Mouse (Mus musculus): ENCODE data around the gene Erich2. TPM values are rescaled to one million over a fixed set of nuclear protein-coding genes. Genes with fewer than 3 reads are reported as not detected.
"Not testable (repeated sequence)": the region's sequence is repeated elsewhere in the genome, so short reads cannot be mapped to it uniquely, and the experiment has no call there.

Erich2 gene
- polyA plus RNA-seq (2015; fragmentation: Nextera tagmentation; extraction: Ambion mirVana): 3.1 and 5.2 TPM in 2 replicates

GRCm38 (mm10) chr2:70508496-70508895 lies at the start of gene Erich2:
Gene Erich2, plus strand, starts transcription at chr2:70508819.
- 15% methylated on average over 10 of the region's 10 CpGs for WGBS
- Histone ChIP-seq H3K36me3 (no peaks in the 10 kb centered on the region), H3K27ac (peak within 1 kb of the TSS; percentile 28; the same call in 1 of the 2 replicates), H3K4me2 (peak within 1 kb of the TSS; percentile 86), H3K9ac (peak within 1 kb of the TSS; percentile 71), H3K27me3 (peaks cover 30% of the 10 kb centered on the region), H3K4me3 (peak within 1 kb of the TSS; percentile 60), H3K4me1 (peaks cover 8% of the 10 kb centered on the region), H3K9me3 (0 out of 2 replicates have a peak, but pooled peaks cover 2% of the 10 kb centered on the region)
- ATAC-seq (ENCODE audit: insufficient number of reproducible peaks, insufficient read depth, low FRiP score, low TSS enrichment, low read depth): no peak

DNA sequence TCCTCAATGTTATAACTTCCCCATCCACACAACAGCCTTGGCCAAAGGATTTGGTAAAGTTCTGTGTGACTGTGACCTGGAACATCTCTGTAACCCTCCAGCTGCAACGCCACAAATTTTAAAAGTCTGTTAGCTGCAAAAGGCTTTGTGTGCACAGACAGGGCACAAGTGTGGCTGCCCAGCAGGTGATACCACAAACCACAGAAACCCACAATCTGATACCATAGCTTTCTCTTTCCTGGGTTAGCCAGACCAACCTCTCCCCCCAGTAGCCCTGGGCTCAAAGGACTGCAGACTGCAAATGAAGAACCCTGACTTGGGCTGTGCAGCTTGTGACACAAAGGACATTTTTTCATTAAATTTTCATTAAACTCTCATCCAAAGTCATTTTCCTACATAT lies 45.0 kb upstream of the Erich2 start:
- Histone ChIP-seq H3K9ac (no peak overlapping the region), H3K27me3 (peaks cover 8% of the 10 kb centered on the region), H3K27ac (no peak overlapping the region), H3K9me3 (no peaks in the 10 kb centered on the region), H3K36me3 (no peaks in the 10 kb centered on the region), H3K4me1 (no peaks in the 10 kb centered on the region), H3K4me2 (no peak overlapping the region), H3K4me3 (no peak overlapping the region)
- ATAC-seq (ENCODE audit: insufficient number of reproducible peaks, insufficient read depth, low FRiP score, low TSS enrichment, low read depth): no peak
- whole genome bisulfite sequencing: 88% methylated on average over 1 of the region's 1 CpGs

GRCm38 (mm10) chr2:70471136-70471535 lies 37.5 kb upstream of the Erich2 start:
- H3K4me1 ChIP-seq: peaks cover 43% of the 10 kb centered on the region
- H3K4me2 ChIP-seq: no peak overlapping the region
- H3K27me3 ChIP-seq: peaks cover 74% of the 10 kb centered on the region
- no peak overlapping the region for H3K27ac ChIP-seq
- no peak overlapping the region for H3K9ac ChIP-seq
- H3K4me3 ChIP-seq: no peak overlapping the region; the same call in 1 of the 2 replicates
- ATAC-seq (ENCODE audit: insufficient number of reproducible peaks, insufficient read depth, low FRiP score, low TSS enrichment, low read depth): no peak
- H3K9me3 ChIP-seq: no peaks in the 10 kb centered on the region
- no peaks in the 10 kb centered on the region for H3K36me3 ChIP-seq
- WGBS: 15% methylated on average over 5 of the region's 5 CpGs

DNA sequence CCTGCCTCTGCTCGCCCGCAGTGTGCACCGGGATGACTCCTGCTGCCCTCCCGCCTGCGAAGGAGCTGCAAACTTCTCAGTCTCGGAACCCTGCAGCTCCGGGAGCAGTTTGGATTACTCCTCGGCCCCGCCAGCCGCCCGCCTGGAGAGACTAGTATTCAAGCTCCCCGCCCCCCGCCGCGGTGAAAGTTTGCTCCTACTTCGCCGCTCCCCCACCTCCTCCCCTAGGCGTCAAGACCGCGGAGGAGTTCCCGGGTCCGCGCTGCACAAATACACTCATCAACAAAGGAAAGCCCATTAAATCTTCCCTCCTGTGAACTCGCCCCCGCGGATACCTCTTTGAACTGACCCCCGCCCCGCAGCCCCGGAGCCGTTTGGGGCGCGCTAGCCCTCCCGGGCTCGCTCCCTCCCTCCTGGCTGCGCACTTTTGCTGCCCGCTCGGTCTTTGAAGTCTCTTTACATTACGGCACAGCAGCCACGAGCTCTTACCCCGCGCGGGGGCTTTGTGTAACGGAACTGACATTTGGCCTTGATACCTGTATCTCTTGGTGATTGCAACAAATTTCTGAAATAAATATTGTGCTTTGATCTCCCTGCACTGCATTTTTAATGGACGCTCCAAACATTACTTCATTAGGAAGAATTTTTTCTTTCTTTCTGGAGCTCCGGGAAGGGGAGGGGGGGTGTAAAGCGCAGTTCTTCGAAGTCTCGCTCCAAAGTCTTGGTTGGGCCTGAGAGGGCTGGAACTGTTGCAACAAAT lies 36.6 kb upstream of the Erich2 start:
- H3K27ac ChIP-seq: no peak overlapping the region; the same call in 1 of the 2 replicates

GRCm38 (mm10) chr2:70497715-70498318 lies 10.8 kb upstream of the Erich2 start:
- Histone ChIP-seq H3K4me1 (no peaks in the 10 kb centered on the region), H3K9me3 (no peaks in the 10 kb centered on the region), H3K4me2 (no peak overlapping the region), H3K36me3 (no peaks in the 10 kb centered on the region), H3K4me3 (no peak overlapping the region), H3K9ac (no peak overlapping the region), H3K27me3 (peaks cover 33% of the 10 kb centered on the region), H3K27ac (no peak overlapping the region)
- 41% methylated on average over 13 of the region's 13 CpGs for WGBS
- no peak for ATAC-seq (ENCODE audit: insufficient number of reproducible peaks, insufficient read depth, low FRiP score, low TSS enrichment, low read depth)

More for the DNA sequence above, 36.6 kb upstream of the Erich2 start:
- peaks cover 52% of the 10 kb centered on the region for H3K4me1 ChIP-seq
- peak overlapping the region; percentile 52; the same call in 1 of the 2 replicates for H3K9ac ChIP-seq
- peak overlapping the region; percentile 46 for H3K4me3 ChIP-seq
- WGBS: under 1% methylated on average over 48 of the region's 48 CpGs
- no peaks in the 10 kb centered on the region for H3K36me3 ChIP-seq
- ATAC-seq (ENCODE audit: insufficient number of reproducible peaks, insufficient read depth, low FRiP score, low TSS enrichment, low read depth): no peak
- peaks cover 76% of the 10 kb centered on the region for H3K27me3 ChIP-seq
- H3K4me2 ChIP-seq: peak overlapping the region; percentile 81
- no peaks in the 10 kb centered on the region for H3K9me3 ChIP-seq

- Histone ChIP-seq H3K4me2 (no peak overlapping the region), H3K27me3 (peaks cover 39% of the 10 kb centered on the region), H3K36me3 (no peaks in the 10 kb centered on the region), H3K27ac (no peak overlapping the region), H3K4me3 (no peak overlapping the region), H3K9ac (no peak overlapping the region), H3K9me3 (no peaks in the 10 kb centered on the region), H3K4me1 (peaks cover 4% of the 10 kb centered on the region)
- WGBS: 81% methylated on average over 10 of the region's 10 CpGs
- ATAC-seq (ENCODE audit: insufficient number of reproducible peaks, insufficient read depth, low FRiP score, low TSS enrichment, low read depth): no peak
Observed at GRCm38 (mm10) chr2:70503436-70503835, 5.2 kb upstream of the Erich2 start.

- no peak for ATAC-seq (ENCODE audit: insufficient number of reproducible peaks, insufficient read depth, low FRiP score, low TSS enrichment, low read depth)
- Histone ChIP-seq H3K4me1 (peaks cover 8% of the 10 kb centered on the region), H3K4me3 (no peak overlapping the region), H3K36me3 (no peaks in the 10 kb centered on the region), H3K27me3 (peaks cover 34% of the 10 kb centered on the region), H3K4me2 (no peak overlapping the region), H3K9ac (no peak overlapping the region), H3K9me3 (no peaks in the 10 kb centered on the region), H3K27ac (no peak overlapping the region)
- WGBS: 18% methylated on average over 1 of the region's 1 CpGs
Observed at GRCm38 (mm10) chr2:70505229-70505628, 3.4 kb upstream of the Erich2 start.

- Histone ChIP-seq H3K27ac (no peak overlapping the region), H3K27me3 (peaks cover 31% of the 10 kb centered on the region)
- 39% methylated on average over 4 of the region's 4 CpGs for WGBS
Observed at GRCm38 (mm10) chr2:70505896-70506295, 2.7 kb upstream of the Erich2 start.

GRCm38 (mm10) chr2:70506372-70506771 lies 2.2 kb upstream of the Erich2 start:
- Histone ChIP-seq H3K4me2 (no peak overlapping the region), H3K4me3 (no peak overlapping the region), H3K27ac (no peak overlapping the region), H3K9ac (no peak overlapping the region), H3K27me3 (peaks cover 30% of the 10 kb centered on the region), H3K9me3 (no peaks in the 10 kb centered on the region), H3K36me3 (no peaks in the 10 kb centered on the region), H3K4me1 (peaks cover 8% of the 10 kb centered on the region)
- no peak for ATAC-seq (ENCODE audit: insufficient number of reproducible peaks, insufficient read depth, low FRiP score, low TSS enrichment, low read depth)
- 62% methylated on average over 2 of the region's 2 CpGs for WGBS

More at GRCm38 (mm10) chr2:70505896-70506295, 2.7 kb upstream of the Erich2 start:
- Histone ChIP-seq H3K4me3 (no peak overlapping the region), H3K4me2 (no peak overlapping the region), H3K4me1 (peaks cover 8% of the 10 kb centered on the region), H3K9ac (no peak overlapping the region), H3K36me3 (no peaks in the 10 kb centered on the region), H3K9me3 (no peaks in the 10 kb centered on the region)
- no peak for ATAC-seq (ENCODE audit: insufficient number of reproducible peaks, insufficient read depth, low FRiP score, low TSS enrichment, low read depth)

DNA sequence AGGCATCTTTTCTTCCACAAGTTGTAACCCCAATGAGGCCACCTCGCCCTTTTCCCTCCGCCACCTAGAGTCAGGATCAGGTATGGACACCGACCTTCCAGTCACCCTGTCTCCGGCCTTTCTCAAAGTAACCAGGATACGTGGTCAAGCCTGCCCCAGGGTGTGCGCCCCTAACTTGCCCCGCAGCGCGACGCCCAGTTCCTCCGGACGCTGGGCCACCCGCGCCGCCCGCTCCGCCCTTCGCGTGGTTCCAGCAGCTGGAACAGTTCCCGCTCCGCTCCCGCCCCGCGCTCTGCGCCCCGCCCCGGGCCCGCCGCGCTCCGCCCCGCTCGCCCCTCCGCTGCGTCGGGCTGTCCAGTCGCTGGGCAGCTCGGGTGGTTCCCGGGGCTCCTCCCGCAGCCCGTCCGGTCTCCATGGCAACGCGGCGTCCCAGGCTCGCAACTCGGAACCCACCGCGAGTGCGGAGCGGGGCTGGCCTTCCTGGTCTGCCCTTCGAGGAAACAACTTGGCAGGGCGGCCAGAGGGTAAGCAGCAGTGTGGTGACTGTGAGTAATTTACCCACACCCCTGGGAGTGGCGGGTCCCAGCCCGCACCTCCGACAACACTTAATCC lies 508 bp downstream of the Erich2 start:
- Histone ChIP-seq H3K9me3 (0 out of 2 replicates have a peak, but pooled peaks cover 2% of the 10 kb centered on the region), H3K9ac (peak overlapping the region; percentile 71), H3K4me3 (peak overlapping the region; percentile 60), H3K27ac (0 out of 2 replicates have a peak overlapping the region, but pooled peaks have one; percentile 28), H3K27me3 (peaks cover 26% of the 10 kb centered on the region), H3K36me3 (no peaks in the 10 kb centered on the region), H3K4me1 (peaks cover 8% of the 10 kb centered on the region), H3K4me2 (peak overlapping the region; percentile 86)
- ATAC-seq (ENCODE audit: insufficient number of reproducible peaks, insufficient read depth, low FRiP score, low TSS enrichment, low read depth): peak; percentile 85
- WGBS: under 1% methylated on average over 56 of the region's 56 CpGs

- ATAC-seq (ENCODE audit: insufficient number of reproducible peaks, insufficient read depth, low FRiP score, low TSS enrichment, low read depth); H3K27ac ChIP-seq; H3K36me3 ChIP-seq; H3K4me3 ChIP-seq; H3K4me2 ChIP-seq; H3K9me3 ChIP-seq; H3K27me3 ChIP-seq; H3K4me1 ChIP-seq; H3K9ac ChIP-seq: not testable (repeated sequence)
- 41% methylated on average over 7 of the region's 7 CpGs for WGBS
Observed at GRCm38 (mm10) chr2:70538283-70538682, 29.7 kb downstream of the Erich2 start.

Measured in embryonic facial prominence, embryonic 13.5 days (tissue).